Mouse (Mus musculus) intestine, embryonic 14.5 days (tissue): ENCODE data around the gene Actl10. TPM values are rescaled to one million over a fixed set of nuclear protein-coding genes. Genes with fewer than 3 reads are reported as not detected.
A peak's percentile ranks its signal among the peaks of the same experiment; 100 is the strongest.

Experiments used
- ATAC-seq: fragments of 200-750 bp; cut with Nextera tagmentation; replicated peaks from 2 replicates; pipeline ENCODE4 v1.8.0; 2017; ENCODE audit warnings: low read depth, moderate number of reproducible peaks, moderate TSS enrichment, moderate library complexity; ENCODE audit not compliant: low FRiP score, low TSS enrichment
- DNase-seq: peaks from one replicate; pipeline ENCODE4 v3.0.0-alpha.2; 2018; ENCODE audit warnings: low spot score
- H3K27ac ChIP-seq: fragments of 300-500 bp; sonication (generic); 2 replicates; pipeline ENCODE4 v1.5.1; 2014; ENCODE audit warnings: low read depth, mild to moderate bottlenecking, control low read depth
- H3K27me3 ChIP-seq: fragments of 300-500 bp; sonication (generic); replicated peaks from 2 replicates; pipeline ENCODE4 v1.6.1; 2014; ENCODE audit warnings: low read length, control low read depth; ENCODE audit not compliant: control insufficient read depth, insufficient read depth
- H3K36me3 ChIP-seq: fragments of 300-500 bp; sonication (generic); 2 replicates; pipeline ENCODE4 v1.6.1; 2014; ENCODE audit warnings: low read length, control low read depth; ENCODE audit not compliant: control insufficient read depth, insufficient read depth
- H3K4me1 ChIP-seq: fragments of 300-500 bp; sonication (generic); replicated peaks from 2 replicates; pipeline ENCODE4 v1.6.1; 2014; ENCODE audit warnings: low read length, control low read depth, mixed read lengths; ENCODE audit not compliant: control insufficient read depth, insufficient read depth
- H3K4me2 ChIP-seq: fragments of 300-500 bp; sonication (generic); 2 replicates; pipeline ENCODE4 v1.6.1; 2014; ENCODE audit warnings: low read length
- H3K4me3 ChIP-seq: fragments of 300-500 bp; sonication (generic); 2 replicates; pipeline ENCODE4 v1.5.1; 2014; ENCODE audit warnings: low read depth, low read length, control low read depth, mixed read lengths
- H3K9ac ChIP-seq: fragments of 300-500 bp; sonication (generic); 2 replicates; pipeline ENCODE4 v1.6.1; 2014; ENCODE audit warnings: mild to moderate bottlenecking, low read length
- H3K9me3 ChIP-seq: fragments of 300-500 bp; sonication (generic); 2 replicates; pipeline ENCODE4 v1.6.1; 2016; ENCODE audit warnings: low read length, control low read depth; ENCODE audit not compliant: control insufficient read depth
- WGBS: fragments of 180-500 bp; shearing (Covaris S2); extraction: QIAGEN DNeasy Blood & Tissue Kit; methylation state at CpG from one replicate; pipeline ENCODE4 v1.1.7; 2014; 5-methylcytosine and 5-hydroxymethylcytosine counted together
- polyA plus RNA-seq: library from polyadenylated mRNA; unstranded; fragments of >200 nt; fragmentation: Nextera tagmentation; extraction: Ambion mirVana; gene quantifications from 2 replicates; pipeline ENCODE4 v1.2.1, GENCODE M21; 2014

Gene Actl10
- polyA plus RNA-seq, 1 experiment from 2014 or later = 0.27 TPM

- no peaks in the 10 kb centered on the region for H3K9me3 ChIP-seq
- ATAC-seq = no peak
- no peak overlapping the region for H3K27ac ChIP-seq
- peaks cover 63% of the 10 kb centered on the region for H3K36me3 ChIP-seq
- no peak overlapping the region for H3K4me2 ChIP-seq
- no peak overlapping the region for H3K4me3 ChIP-seq
- H3K27me3 ChIP-seq = no peaks in the 10 kb centered on the region
- H3K9ac ChIP-seq = no peak overlapping the region
- WGBS = 96% methylated on average over 2 of the region's 2 CpGs
- H3K4me1 ChIP-seq = no peaks in the 10 kb centered on the region
- DNase-seq = no peak
Observed at GRCm38 (mm10) chr2:154525285-154525684, 26.3 kb upstream of the Actl10 start.

GRCm38 (mm10) chr2:154526531-154526930 lies 25.0 kb upstream of the Actl10 start:
- no peaks in the 10 kb centered on the region for H3K9me3 ChIP-seq
- 77% methylated on average over 3 of the region's 3 CpGs for WGBS
- DNase-seq (no peak), ATAC-seq (no peak)
- no peak overlapping the region for H3K27ac ChIP-seq
- H3K4me2 ChIP-seq = no peak overlapping the region
- no peaks in the 10 kb centered on the region for H3K27me3 ChIP-seq
- H3K4me1 ChIP-seq = no peaks in the 10 kb centered on the region
- no peak overlapping the region for H3K4me3 ChIP-seq
- H3K9ac ChIP-seq = no peak overlapping the region
- peaks cover 70% of the 10 kb centered on the region for H3K36me3 ChIP-seq

GRCm38 (mm10) chr2:154532888-154533287 lies 18.7 kb upstream of the Actl10 start:
- H3K4me2 ChIP-seq = no peak overlapping the region
- H3K36me3 ChIP-seq = peaks cover 75% of the 10 kb centered on the region
- H3K9ac ChIP-seq = no peak overlapping the region
- 0 out of 2 replicates have a peak, but pooled peaks cover 3% of the 10 kb centered on the region for H3K4me1 ChIP-seq
- H3K4me3 ChIP-seq = no peak overlapping the region
- DNase-seq (no peak), ATAC-seq (no peak)
- H3K9me3 ChIP-seq = no peaks in the 10 kb centered on the region
- H3K27me3 ChIP-seq = no peaks in the 10 kb centered on the region
- H3K27ac ChIP-seq = no peak overlapping the region
- WGBS = 71% methylated on average over 3 of the region's 3 CpGs

- ATAC-seq = no peak
- H3K4me2 ChIP-seq = no peak overlapping the region
- 95% methylated on average over 12 of the region's 12 CpGs for WGBS
- H3K4me1 ChIP-seq = peaks cover 9% of the 10 kb centered on the region; the same call in 1 of the 2 replicates
- peaks cover 62% of the 10 kb centered on the region for H3K36me3 ChIP-seq
- no peaks in the 10 kb centered on the region for H3K9me3 ChIP-seq
- no peak for DNase-seq
- no peaks in the 10 kb centered on the region for H3K27me3 ChIP-seq
- H3K4me3 ChIP-seq = no peak overlapping the region
- no peak overlapping the region for H3K27ac ChIP-seq
- H3K9ac ChIP-seq = no peak overlapping the region
Observed at GRCm38 (mm10) chr2:154534704-154535270, 16.8 kb upstream of the Actl10 start.

GRCm38 (mm10) chr2:154538310-154538709 lies 13.3 kb upstream of the Actl10 start:
- 0 out of 2 replicates have a peak, but pooled peaks have one; percentile 47 for ATAC-seq
- H3K36me3 ChIP-seq = peaks cover 35% of the 10 kb centered on the region
- no peak overlapping the region for H3K9ac ChIP-seq
- H3K4me2 ChIP-seq = no peak overlapping the region
- H3K9me3 ChIP-seq = no peaks in the 10 kb centered on the region
- DNase-seq = no peak
- no peaks in the 10 kb centered on the region for H3K27me3 ChIP-seq
- no peak overlapping the region for H3K27ac ChIP-seq
- 45% methylated on average over 2 of the region's 2 CpGs for WGBS
- no peak overlapping the region for H3K4me3 ChIP-seq
- H3K4me1 ChIP-seq = peaks cover 9% of the 10 kb centered on the region; the same call in 1 of the 2 replicates

GRCm38 (mm10) chr2:154538710-154539109 lies 12.9 kb upstream of the Actl10 start:
- no peak overlapping the region for H3K27ac ChIP-seq
- no peak overlapping the region for H3K4me2 ChIP-seq
- DNase-seq = no peak
- H3K9me3 ChIP-seq = no peaks in the 10 kb centered on the region
- no peaks in the 10 kb centered on the region for H3K27me3 ChIP-seq
- no peak for ATAC-seq
- H3K4me3 ChIP-seq = no peak overlapping the region
- peaks cover 31% of the 10 kb centered on the region for H3K36me3 ChIP-seq
- H3K9ac ChIP-seq = no peak overlapping the region
- WGBS = 33% methylated on average over 3 of the region's 3 CpGs
- peaks cover 9% of the 10 kb centered on the region; the same call in 1 of the 2 replicates for H3K4me1 ChIP-seq

- Histone ChIP-seq H3K4me2 (no peak overlapping the region), H3K9ac (no peak overlapping the region), H3K27me3 (no peaks in the 10 kb centered on the region), H3K27ac (no peak overlapping the region), H3K4me3 (no peak overlapping the region), H3K9me3 (no peaks in the 10 kb centered on the region), H3K4me1 (peaks cover 9% of the 10 kb centered on the region; the same call in 1 of the 2 replicates), H3K36me3 (peaks cover 26% of the 10 kb centered on the region)
- ATAC-seq (no peak), DNase-seq (no peak)
- 83% methylated on average over 3 of the region's 3 CpGs for WGBS
Observed at GRCm38 (mm10) chr2:154539720-154540119, 11.9 kb upstream of the Actl10 start.

GRCm38 (mm10) chr2:154541630-154542029 lies 9.9 kb upstream of the Actl10 start:
- Histone ChIP-seq H3K27ac (no peak overlapping the region), H3K9ac (no peak overlapping the region), H3K36me3 (0 out of 2 replicates have a peak, but pooled peaks cover 8% of the 10 kb centered on the region), H3K4me3 (no peak overlapping the region), H3K27me3 (no peaks in the 10 kb centered on the region), H3K4me2 (no peak overlapping the region), H3K4me1 (peaks cover 9% of the 10 kb centered on the region; the same call in 1 of the 2 replicates), H3K9me3 (no peaks in the 10 kb centered on the region)
- no peak for DNase-seq
- no peak for ATAC-seq
- 90% methylated on average over 2 of the region's 2 CpGs for WGBS
